Mouse (Mus musculus) kidney, embryonic 14.5 days (tissue): Measurements from ENCODE around the gene Vangl1. TPM values are rescaled to one million over a fixed set of nuclear protein-coding genes. Genes with fewer than 3 reads are reported as not detected.
A peak's percentile ranks its signal among the peaks of the same experiment; 100 is the strongest.
"Not testable (repeated sequence)": the region's sequence is repeated elsewhere in the genome, so short reads cannot be mapped to it uniquely, and the experiment has no call there.

Experiments
- ATAC-seq: fragments of 200-750 bp; cut with Nextera tagmentation; 2 replicates; pipeline ENCODE4 v1.8.0; 2017; ENCODE audit warnings: moderate number of reproducible peaks, mild to moderate bottlenecking, moderate TSS enrichment, moderate library complexity; ENCODE audit not compliant: low FRiP score, low TSS enrichment
- H3K27ac ChIP-seq: fragments of 300-500 bp; sonication (generic); 2 replicates; pipeline ENCODE4 v1.5.1; 2014; ENCODE audit warnings: low read depth, mild to moderate bottlenecking, low read length, moderate library complexity, mixed read lengths
- H3K27me3 ChIP-seq: fragments of 300-500 bp; sonication (generic); 2 replicates; pipeline ENCODE4 v1.6.1; 2014; ENCODE audit warnings: mild to moderate bottlenecking, low read length; ENCODE audit not compliant: control insufficient read depth, insufficient read depth
- H3K36me3 ChIP-seq: fragments of 300-500 bp; sonication (generic); 2 replicates; pipeline ENCODE4 v1.6.1; 2014; ENCODE audit warnings: low read length, mixed read lengths; ENCODE audit not compliant: control insufficient read depth, insufficient read depth
- H3K4me1 ChIP-seq: fragments of 300-500 bp; sonication (generic); 2 replicates; pipeline ENCODE4 v1.6.1; 2014; ENCODE audit warnings: low read length, mixed read lengths; ENCODE audit not compliant: control insufficient read depth, insufficient read depth
- H3K4me2 ChIP-seq: fragments of 300-500 bp; sonication (generic); replicated peaks from 2 replicates; pipeline ENCODE4 v1.6.1; 2014; ENCODE audit warnings: low read depth, mild to moderate bottlenecking, low read length
- H3K4me3 ChIP-seq: fragments of 300-500 bp; sonication (generic); 2 replicates; pipeline ENCODE4 v1.5.1; 2014; ENCODE audit warnings: mild to moderate bottlenecking, low read length
- H3K9ac ChIP-seq: fragments of 300-500 bp; sonication (generic); 2 replicates; pipeline ENCODE4 v1.6.1; 2014; ENCODE audit warnings: low read depth, mild to moderate bottlenecking, low read length, moderate library complexity
- H3K9me3 ChIP-seq: fragments of 300-500 bp; sonication (generic); 2 replicates; pipeline ENCODE4 v1.6.1; 2016; ENCODE audit warnings: low read length; ENCODE audit not compliant: control insufficient read depth
- whole genome bisulfite sequencing: fragments of 180-500 bp; shearing (Covaris S2); extraction: QIAGEN DNeasy Blood & Tissue Kit; methylation state at CpG from one replicate; pipeline ENCODE4 v1.1.7; 2014; 5-methylcytosine and 5-hydroxymethylcytosine counted together
- polyA plus RNA-seq: library from polyadenylated mRNA; unstranded; fragments of >200 nt; fragmentation: Nextera tagmentation; extraction: Ambion mirVana; gene quantifications from 2 replicates; pipeline ENCODE4 v1.2.1, GENCODE M21; 2014

The Vangl1 gene
- polyA plus RNA-seq, 1 experiment from 2014 or later = 22.4 TPM

GRCm38 (mm10) chr3:102174118-102174865 is 30.2 kb downstream of the Vangl1 start:
- Histone ChIP-seq H3K4me2 (no peak overlapping the region), H3K36me3 (no peaks in the 10 kb centered on the region; the same call in 1 of the 2 replicates), H3K9me3 (no peaks in the 10 kb centered on the region), H3K27ac (no peak overlapping the region), H3K4me1 (peaks cover 21% of the 10 kb centered on the region), H3K27me3 (no peaks in the 10 kb centered on the region), H3K4me3 (no peak overlapping the region), H3K9ac (no peak overlapping the region)
- WGBS = 47% methylated on average over 8 of the region's 8 CpGs
- ATAC-seq = no peak

GRCm38 (mm10) chr3:102169197-102169905 is 35.1 kb downstream of the Vangl1 start:
- H3K9me3 ChIP-seq = no peaks in the 10 kb centered on the region
- WGBS = 62% methylated on average over 13 of the region's 13 CpGs
- H3K27me3 ChIP-seq = no peaks in the 10 kb centered on the region
- ATAC-seq = peak; percentile 51; the same call in 1 of the 2 replicates
- H3K27ac ChIP-seq = no peak overlapping the region
- no peak overlapping the region for H3K9ac ChIP-seq
- H3K36me3 ChIP-seq = peaks cover 4% of the 10 kb centered on the region; the same call in 1 of the 2 replicates
- peaks cover 18% of the 10 kb centered on the region for H3K4me1 ChIP-seq
- no peak overlapping the region for H3K4me2 ChIP-seq
- H3K4me3 ChIP-seq = no peak overlapping the region

DNA sequence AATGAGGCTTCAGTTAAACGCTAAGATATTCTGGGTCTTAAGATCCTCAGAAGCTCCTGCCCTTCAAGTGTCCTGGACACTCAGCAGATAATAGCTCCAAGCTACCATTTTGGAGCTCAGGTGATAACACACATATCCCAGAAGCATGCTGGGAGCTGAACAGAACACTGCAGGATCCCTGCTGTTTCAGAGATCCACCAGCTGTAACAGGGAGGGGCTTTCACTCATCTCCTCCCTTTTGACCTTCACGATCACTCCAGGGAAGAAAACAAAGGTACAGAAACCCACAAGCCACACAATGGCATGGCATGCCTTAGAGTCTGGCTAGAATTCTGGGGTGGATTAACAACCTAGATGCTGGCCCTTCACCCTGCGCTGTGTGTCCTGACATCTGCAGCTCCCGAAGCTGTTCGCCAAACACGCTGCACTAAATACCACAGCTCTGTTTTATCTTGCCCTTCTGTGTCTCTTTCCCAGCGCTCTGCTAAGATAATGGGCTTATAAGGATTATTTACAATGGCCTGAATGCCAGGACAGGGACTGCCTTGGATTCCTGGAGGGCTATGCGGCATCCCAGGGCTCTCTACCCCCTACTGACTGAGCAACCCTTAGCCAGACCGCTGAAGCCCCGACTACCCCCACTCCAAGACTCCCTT is 36.8 kb downstream of the Vangl1 start:
- Histone ChIP-seq H3K9ac (no peak overlapping the region), H3K9me3 (no peaks in the 10 kb centered on the region), H3K4me3 (no peak overlapping the region), H3K36me3 (peaks cover 14% of the 10 kb centered on the region), H3K4me1 (peaks cover 17% of the 10 kb centered on the region), H3K27ac (no peak overlapping the region), H3K4me2 (no peak overlapping the region), H3K27me3 (no peaks in the 10 kb centered on the region)
- ATAC-seq = peak; percentile 43; the same call in 1 of the 2 replicates
- 24% methylated on average over 10 of the region's 10 CpGs for WGBS

DNA sequence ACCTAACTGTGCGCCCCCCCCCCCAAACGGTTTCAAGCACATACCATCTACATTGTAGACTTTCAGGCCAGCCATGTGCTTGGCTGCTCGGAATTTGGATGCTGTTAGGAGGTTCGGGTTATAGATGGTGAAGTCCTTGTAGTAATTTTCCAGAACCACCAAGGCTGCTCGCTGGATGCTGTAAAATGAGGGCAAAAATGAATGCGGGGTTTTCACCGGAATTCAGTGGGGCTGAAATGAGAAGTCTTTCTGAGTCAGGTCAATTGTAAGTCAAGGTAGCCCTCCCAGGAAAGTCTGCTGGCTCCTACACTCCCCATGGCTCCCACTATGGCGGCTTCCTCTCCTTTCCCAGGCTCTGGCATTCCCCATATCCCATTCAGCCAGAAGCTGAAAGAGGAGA is 37.7 kb downstream of the Vangl1 start:
- H3K9me3 ChIP-seq = no peaks in the 10 kb centered on the region
- no peaks in the 10 kb centered on the region for H3K27me3 ChIP-seq
- H3K27ac ChIP-seq = no peak overlapping the region
- no peak overlapping the region for H3K4me2 ChIP-seq
- peaks cover 16% of the 10 kb centered on the region for H3K36me3 ChIP-seq
- H3K9ac ChIP-seq = no peak overlapping the region
- 85% methylated on average over 8 of the region's 8 CpGs for WGBS
- H3K4me1 ChIP-seq = peaks cover 17% of the 10 kb centered on the region
- no peak overlapping the region for H3K4me3 ChIP-seq
- no peak for ATAC-seq

- Histone ChIP-seq H3K4me3 (no peak overlapping the region), H3K27ac (no peak overlapping the region), H3K27me3 (no peaks in the 10 kb centered on the region), H3K9me3 (no peaks in the 10 kb centered on the region), H3K4me1 (peaks cover 17% of the 10 kb centered on the region), H3K9ac (no peak overlapping the region), H3K36me3 (peaks cover 22% of the 10 kb centered on the region), H3K4me2 (no peak overlapping the region)
- no peak for ATAC-seq
- 81% methylated on average over 4 of the region's 4 CpGs for WGBS
These were observed 38.2 kb downstream of the Vangl1 start for GRCm38 (mm10) chr3:102166287-102166620.

DNA sequence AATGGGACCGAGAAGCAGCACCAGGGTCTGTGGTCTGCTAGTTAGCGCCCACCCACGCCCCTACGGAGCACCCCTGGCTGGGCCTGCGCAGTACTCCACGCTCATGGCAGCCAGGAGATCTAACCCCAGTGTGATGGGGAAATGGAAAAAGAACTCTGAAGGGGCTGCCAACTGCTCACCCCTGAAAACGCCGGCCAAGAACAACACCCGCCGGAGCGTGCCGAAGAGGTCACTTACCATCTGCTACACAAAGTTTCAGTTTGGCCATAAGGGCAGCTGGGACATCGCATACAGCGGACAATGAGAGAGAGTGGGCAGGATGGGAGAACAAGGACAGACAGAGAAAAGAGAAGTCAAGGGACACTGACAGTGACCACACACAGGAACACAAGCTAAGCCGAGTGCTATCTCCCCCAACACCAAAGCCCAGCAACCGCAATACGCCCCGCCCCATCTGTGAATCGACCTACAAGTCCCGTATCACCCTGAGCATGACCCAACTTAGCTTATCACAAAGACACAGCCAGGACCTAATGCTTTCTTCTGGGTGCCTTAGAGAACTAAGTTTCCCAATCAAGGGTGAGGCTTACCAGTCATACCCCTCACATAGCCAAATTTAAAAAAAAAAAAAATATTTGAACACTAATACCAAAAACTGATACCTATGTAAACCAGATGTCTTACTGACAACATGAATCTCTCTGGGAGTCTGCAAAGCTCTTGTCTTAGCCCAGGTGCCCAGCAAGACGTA is 38.8 kb downstream of the Vangl1 start:
- Histone ChIP-seq H3K9ac (no peak overlapping the region), H3K4me3 (no peak overlapping the region), H3K4me1 (peaks cover 17% of the 10 kb centered on the region), H3K9me3 (no peaks in the 10 kb centered on the region), H3K27me3 (no peaks in the 10 kb centered on the region), H3K27ac (no peak overlapping the region), H3K36me3 (peaks cover 27% of the 10 kb centered on the region), H3K4me2 (no peak overlapping the region)
- ATAC-seq = 0 out of 2 replicates have a peak, but pooled peaks have one; percentile 14
- 77% methylated on average over 21 of the region's 21 CpGs for WGBS

- no peak for ATAC-seq
- no peak overlapping the region for H3K4me2 ChIP-seq
- peaks cover 28% of the 10 kb centered on the region for H3K36me3 ChIP-seq
- H3K9me3 ChIP-seq = no peaks in the 10 kb centered on the region
- WGBS = 69% methylated on average over 4 of the region's 4 CpGs
- H3K9ac ChIP-seq = no peak overlapping the region
- no peak overlapping the region for H3K4me3 ChIP-seq
- no peaks in the 10 kb centered on the region for H3K27me3 ChIP-seq
- peaks cover 18% of the 10 kb centered on the region for H3K4me1 ChIP-seq
- H3K27ac ChIP-seq = no peak overlapping the region
These were observed 39.6 kb downstream of the Vangl1 start for GRCm38 (mm10) chr3:102164911-102165310.

DNA sequence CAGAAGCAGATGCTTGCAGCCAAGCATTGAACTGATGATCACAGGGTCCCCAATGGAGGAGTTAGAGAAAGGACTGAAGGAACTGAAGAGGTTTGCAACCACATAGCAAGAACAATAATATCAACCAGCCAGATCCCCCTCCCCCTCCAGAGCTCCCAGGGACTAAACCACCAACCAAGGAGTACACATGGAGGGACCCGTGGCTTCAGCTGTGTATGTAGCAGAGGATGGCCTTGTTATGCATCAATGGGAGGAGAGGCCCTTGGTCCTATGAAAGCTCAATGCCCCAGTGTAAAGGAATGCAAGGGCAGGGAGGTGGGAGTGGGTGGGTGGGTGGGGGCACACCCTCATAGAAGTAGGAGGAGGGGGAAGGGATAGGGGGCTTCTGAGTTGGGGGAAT is 40.6 kb downstream of the Vangl1 start:
- H3K36me3 ChIP-seq = peaks cover 28% of the 10 kb centered on the region
- not testable (repeated sequence) for ATAC-seq, H3K9me3 ChIP-seq, H3K4me3 ChIP-seq, H3K27ac ChIP-seq, H3K27me3 ChIP-seq, H3K4me2 ChIP-seq, H3K9ac ChIP-seq
- WGBS = 90% methylated on average over 1 of the region's 1 CpGs
- peaks cover 23% of the 10 kb centered on the region for H3K4me1 ChIP-seq
